Mouse (Mus musculus) bone marrow macrophage, adult 2 months (primary cell): ENCODE measurements around the gene A730061H03Rik.

Experiments
- CTCF ChIP-seq: IDR thresholded peaks from 2 replicates; pipeline ENCODE4 v1.5.1; 2012; ENCODE audit warnings: low read depth, mild to moderate bottlenecking, low read length, moderate library complexity
- POLR2A ChIP-seq: IDR thresholded peaks from 2 replicates; pipeline ENCODE4 v1.6.1; 2012; ENCODE audit warnings: mild to moderate bottlenecking, low read depth, low read length, borderline replicate concordance

DNA sequence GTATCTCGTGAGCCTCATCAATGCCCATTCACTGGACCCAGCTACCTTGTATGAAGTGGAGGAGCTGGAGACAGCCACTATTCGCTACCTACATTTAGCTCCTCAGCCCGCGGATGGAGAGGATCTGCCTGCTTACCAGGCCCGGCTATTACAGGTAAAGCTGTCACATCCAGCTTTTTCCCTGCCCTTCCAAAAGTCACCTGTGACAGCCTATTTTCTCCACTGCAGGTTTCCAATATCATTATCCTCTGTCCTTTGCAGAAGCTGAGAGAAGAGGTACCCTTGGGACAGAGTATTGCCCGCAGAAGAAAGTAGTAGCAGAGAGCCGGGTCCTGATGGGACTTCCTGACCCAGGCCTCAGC is 43.0 kb upstream of the A730061H03Rik start, which contains the start of gene Irf9:
- TF ChIP-seq CTCF (no peak), POLR2A (no peak)
